Mouse (Mus musculus): ENCODE results near the gene Cacna1b.

The Cacna1b gene

DNA sequence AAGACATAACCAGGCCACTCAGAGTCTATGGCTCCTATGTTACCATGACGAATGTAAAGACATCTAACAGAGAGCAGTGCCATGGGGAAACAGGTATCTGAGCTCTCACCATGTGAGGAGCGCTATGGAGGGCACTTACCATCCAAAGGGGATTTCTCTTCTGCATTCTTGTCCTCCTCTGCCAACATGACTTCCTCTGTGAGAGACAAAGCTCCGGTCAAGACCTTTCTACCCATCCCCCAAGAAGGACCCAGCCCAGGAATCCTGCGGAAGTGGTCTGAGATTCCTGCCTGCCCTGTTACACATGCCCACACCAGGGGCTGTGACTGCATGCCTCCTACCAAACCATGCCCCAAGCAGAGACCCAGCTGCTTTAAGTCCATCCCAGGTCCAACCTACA lies 44.0 kb downstream of the Cacna1b start:
- DNase-seq, result no peak

DNA sequence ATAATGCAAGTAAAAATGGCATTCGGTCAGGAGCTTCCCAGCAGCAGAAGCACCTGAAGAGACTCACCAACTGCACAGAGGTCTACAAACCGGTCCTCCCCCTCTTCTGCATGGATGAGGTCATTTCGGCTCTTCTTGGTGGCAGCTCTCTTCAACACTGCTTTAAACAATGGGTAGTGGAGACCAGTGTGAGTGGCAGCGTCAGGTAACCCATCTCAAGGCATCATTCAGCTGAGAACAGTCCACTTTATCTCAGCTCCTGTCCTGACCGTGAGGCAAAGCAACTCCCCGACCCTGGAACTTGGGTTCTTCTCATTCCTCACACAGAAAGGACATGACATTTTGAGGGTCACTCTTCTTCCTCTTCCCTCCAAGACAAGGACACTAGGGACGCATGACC lies 45.0 kb downstream of the Cacna1b start:
- no peak for DNase-seq

DNA sequence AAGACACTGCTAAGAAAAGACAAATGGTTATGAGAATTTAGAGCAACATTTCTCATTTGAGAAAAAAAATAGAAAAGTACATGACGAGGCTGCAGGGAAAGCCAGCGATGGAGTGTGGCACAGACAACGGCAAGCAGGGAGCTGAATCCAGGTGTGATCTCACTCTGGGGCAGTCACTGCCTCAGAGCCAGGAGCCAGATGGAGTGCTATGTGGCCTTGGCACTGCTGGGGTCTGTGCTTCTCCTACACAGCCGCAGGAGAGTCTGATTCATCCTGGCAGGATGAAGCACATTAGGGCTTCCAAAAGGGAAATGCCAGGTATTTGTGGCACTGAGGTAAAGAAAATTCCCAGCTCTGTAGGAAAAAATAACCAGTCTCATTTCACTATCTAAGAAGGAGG lies 45.5 kb downstream of the Cacna1b start:
- peak; percentile 43 to 58 for DNase-seq

DNA sequence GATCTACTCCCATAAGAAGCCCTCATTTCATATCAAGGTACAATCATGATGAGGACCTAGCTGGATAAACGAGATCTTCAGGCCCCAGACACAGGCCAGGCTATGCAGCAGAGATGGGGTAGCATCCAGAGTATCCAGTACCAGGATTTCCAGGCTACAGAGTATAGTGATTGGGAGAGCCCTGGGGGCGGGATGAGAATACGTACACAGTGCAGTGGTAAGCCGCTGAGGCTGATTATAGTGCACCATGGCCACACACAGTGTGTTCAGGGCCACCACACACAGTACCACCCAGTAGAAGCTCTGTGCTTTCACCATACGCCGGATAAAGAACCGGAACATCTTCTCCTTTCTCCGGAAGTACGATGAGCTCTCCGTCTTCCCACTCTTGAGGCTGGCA lies 57.0 kb downstream of the Cacna1b start:
- no peak for DNase-seq

DNA sequence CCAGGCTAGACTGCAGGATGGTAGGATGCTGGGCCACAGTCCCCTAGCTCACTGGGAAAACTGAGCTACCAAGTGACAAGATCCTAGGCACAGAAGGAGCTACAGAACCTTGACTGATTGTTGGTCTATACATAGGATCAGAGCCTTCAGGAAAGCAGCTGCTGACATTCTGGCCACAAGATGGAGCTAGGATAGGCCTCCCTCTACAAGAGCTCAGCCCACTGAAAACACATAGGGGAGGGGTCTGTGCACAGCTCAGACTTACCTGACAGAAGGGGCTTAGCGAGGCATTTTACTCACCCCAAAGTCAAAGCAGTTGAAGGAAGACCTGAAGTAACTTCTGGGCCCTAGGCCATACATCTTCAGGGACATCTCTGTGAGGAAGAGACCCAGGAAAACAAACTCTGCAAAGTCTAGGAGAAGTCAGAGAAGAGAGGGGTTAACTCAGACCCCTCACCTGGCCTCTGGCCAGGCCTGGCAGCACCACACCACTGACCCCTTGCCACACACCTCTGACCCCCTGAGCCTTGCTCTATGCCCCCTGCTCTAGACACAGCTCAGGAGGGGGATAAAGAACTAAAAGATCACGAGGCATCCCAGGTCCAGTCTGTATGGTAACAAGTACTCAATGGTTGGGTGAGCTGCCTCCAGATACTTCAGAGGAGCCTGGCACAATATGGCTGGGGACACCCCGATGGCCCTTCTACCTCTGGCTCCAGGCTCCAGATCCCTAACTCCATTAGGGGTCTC lies 60.6 kb downstream of the Cacna1b start:
- no peak for DNase-seq

DNA sequence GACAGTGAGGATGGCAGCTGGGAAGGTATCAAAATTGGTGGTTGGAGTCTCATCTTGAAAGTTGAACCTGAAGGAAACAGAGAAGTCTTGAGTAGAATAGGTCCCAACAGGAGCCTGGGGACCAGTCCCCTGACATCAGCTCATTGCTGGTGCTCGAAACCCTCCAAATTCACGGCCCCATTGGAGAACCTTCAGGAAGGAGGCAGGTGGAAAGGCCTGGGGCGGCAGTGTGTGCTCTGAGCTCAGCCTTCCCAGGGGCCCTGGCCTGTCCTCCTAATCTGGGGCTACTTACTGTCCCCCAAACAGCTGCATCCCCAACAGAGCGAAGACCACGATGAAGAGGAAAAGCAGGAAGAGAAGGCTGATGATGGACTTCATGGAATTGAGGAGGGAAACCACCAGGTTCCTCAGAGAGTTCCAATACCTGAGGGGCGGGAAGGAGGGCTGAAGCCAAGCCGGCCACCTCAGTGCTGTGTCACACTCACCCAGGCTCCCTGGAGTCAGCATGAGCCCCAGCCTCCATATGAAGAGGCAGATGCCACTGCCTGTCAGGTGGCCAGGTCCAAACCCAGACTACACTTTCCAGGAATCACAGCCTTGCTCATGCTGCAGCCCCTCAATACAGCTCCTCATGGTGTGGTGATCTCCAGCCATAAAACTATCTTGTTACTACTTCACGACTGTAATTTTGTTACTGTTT lies 65.5 kb downstream of the Cacna1b start:
- DNase-seq, result no peak

DNA sequence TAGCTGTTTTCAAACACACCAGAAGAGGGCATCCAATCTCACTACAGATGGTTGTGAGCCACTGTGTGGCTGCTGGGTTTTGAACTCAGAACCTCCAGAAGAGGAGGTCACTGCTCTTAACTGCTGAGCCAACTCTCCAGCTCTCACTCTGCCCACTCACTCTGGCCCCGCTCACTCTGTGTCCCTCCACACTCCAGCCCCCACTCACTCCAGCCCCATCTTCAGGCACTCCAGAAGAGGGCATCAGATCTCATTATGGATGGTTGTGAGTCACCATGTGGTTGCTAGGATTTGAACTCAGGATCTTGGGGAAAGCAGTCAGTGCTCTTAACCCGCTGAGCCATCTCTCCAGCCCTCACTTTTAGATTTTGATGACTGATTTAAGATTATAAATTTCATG lies 70.6 kb downstream of the Cacna1b start:
- no peak for DNase-seq

DNA sequence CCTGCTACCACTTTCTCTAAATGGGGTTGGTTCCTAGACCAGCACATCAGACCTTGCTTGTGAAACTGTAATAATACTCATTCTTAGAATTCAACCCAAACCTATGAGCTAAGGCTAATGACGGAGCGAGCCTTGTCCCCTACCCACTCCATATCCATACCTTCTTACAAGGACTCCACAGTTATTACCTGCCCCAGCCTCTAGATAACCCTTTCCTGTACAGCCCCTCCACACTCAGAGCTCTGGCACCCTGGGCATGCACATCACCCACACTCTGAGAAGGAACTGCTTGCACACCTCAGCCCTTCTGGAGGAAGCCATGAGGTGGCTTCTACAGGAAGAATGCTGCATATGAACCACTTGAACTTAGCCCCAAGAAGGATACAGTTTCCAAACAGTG lies 72.6 kb downstream of the Cacna1b start:
- peak in 1 of 2 experiments; percentile 0 for DNase-seq

DNA sequence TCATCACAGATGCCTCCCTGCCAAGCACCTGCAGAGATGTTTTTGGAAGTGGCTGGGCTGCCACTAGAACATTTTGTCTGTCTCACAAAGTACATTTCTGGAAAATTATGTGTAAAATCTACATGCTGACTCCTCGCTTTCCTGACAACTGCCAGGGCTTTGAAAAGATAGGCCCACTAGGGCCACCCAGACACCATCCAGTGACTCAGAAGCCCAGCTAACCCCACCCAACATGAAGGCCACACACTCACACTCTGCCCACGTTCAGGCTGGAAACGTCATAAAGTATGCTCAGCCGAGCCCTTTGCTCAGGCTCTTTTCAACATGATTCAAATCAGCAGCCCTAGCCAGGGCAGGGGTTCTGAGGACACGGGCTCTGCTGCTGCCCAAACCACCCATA lies 77.6 kb downstream of the Cacna1b start:
- no peak for DNase-seq

DNA sequence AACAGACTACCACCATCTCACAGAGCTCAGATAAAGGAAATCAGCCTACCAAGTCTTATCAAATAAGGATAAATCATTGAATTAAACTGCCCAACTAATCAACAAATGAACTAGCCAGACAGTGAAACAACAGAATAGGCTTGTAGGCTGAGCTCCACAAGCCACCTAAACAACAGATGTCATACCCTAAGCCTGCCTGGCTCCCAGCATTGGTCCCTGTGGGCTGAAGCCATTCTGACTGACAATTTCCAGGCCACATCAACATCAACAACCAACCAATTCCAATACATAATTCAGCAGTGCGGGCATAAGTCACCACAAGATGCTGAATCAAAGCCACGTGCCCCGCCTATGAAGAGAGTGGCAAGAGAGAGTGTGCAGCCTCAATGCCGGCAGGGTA lies 78.2 kb downstream of the Cacna1b start:
- peak in 1 of 2 experiments; percentile 28 for DNase-seq

DNA sequence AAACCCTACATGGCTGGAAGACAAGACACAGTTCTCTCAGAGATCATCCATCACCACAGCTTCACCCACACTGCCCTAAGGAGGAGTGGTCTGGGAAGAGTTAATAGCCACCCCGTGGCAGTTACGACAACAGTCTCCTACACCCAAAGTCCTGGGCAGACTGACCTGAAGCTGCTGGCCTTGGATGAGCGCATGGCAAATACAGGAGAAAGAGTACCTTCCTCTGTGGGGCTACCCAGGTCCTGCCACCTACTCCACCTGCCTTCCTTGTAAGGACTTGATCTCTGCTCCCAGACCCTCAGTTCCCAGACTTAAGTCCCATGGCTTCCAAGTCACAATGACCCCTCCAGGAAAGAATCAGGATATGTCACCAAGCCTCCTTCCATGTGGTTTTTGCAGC lies 79.7 kb downstream of the Cacna1b start:
- no peak for DNase-seq

DNA sequence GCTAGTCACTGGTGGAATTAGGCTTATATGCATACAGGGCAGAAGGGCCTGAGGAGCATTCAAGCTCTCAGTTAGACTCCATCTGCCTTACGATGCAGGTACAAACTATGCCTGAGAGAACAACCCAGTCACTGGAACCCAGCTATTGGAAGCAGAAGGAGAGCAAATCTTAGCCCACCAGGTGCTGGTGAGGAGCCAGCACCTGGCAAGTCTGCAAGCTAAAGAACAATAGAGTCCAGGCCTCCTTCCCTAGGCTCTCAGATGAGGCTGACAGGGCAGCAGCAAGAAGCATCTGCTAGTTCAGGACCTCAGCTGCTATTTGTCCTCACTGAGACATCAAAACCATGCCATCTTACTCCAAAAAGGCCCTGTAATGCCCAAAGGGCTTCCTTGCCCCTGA lies 82.2 kb downstream of the Cacna1b start:
- peak; percentile 67 to 80 for DNase-seq

DNA sequence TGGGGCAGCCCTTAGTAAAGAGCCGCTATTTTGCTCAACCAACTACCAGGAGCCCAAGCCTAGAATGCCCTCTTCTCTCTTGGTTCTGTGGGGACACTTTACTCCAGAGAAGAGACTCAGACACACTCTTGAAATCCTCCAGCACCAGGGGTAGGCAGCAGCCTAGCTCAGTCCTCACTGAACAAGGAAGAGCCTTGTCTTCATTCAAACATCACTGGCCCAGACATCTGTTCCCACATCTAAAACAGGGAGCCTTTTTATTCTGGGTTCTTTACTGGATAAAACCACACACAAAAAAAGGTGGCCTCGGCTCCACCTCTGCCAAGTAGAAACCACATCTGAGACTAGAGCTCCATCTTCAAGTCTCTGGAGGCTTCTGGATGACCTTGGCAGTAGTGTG lies 82.8 kb downstream of the Cacna1b start:
- no peak for DNase-seq

DNA sequence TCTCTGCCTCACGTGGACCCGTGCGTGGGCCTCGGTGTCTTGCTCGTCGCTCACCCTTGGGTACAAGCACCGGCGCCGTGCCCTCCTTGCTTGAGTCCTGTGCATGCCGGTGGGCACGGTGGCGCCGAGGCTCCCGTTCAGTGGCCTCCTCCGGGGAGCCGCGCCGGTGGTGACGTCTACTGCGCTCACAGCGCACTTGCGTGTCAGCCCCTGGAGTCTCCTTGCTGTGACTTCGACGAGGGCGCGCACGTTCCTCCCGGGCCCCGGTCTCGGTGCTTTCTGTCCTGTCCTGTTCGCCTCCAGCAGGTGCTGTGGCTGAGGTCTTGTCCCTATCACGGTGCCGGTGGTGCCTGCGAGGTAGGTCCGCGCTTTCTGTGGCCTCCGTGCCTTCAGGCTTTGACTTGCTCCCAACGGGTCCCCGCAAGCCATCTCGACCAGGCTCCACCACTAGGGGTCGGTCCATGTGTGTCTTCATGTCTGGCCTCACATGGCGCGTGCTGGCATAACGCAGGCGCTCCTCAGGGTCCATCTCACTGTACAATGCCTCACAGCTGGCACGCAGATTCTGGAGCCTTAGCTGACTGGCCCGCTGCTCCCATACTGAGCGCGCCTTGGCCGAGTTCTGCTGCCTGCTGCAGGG lies 83.8 kb downstream of the Cacna1b start:
- peak; percentile 64 to 76 for DNase-seq

DNA sequence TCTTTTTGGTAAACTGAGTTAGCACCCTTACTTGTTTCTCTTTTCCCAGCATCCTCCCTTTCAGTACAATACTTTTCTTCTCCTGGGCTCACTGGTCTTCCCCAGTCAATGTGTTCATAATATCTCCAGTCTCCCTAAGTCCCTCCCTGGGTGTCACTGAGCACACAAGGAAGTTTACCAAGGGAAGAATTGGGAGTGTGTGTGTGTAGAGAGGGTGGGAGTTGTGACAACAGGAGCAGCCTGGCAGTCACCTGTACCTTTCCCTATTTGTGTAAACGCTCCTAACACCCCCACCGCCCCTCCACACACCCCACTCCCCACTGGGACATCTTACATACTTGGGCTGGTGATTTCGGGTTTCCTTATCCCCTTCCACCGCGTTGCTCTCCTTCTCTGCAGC lies 84.4 kb downstream of the Cacna1b start:
- DNase-seq, result no peak

DNA sequence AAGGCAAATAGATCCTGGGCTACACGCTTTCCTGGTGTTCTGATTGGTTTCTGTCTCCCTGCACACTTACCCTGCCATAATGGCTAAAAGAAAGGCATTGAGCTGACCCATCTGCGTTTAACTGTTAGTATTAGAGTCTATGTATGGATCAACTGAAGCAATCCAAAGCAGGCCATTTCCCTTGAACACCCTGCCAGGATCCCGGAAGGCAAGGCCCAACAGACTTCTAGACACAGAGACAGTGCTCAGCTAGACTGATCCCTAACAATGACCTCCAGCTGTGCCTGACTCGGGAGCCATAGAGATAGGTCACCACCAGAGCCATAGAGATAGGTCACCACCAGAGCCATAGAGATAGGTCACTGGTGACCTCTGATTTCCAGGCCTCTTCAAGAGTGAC lies 84.8 kb downstream of the Cacna1b start:
- DNase-seq, result no peak

DNA sequence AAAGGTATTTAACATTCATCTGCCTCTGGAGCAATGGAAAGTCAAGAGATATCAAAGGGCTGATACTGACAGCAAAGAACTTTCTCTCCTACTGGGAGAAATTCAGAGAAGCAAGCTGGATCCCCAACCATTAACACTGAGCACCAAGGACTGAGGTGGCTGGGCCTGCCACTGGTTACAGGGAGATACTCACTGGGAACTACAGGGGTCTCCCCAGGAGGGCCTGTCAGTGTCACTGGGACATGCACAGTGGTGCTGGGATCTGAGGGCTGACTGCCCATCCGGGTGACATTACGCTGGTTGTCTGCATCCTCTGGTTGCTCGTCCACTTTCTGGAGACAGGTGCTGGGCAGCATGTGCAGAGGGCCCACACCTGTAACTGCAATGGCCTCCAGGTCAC lies 85.3 kb downstream of the Cacna1b start:
- no peak for DNase-seq

DNA sequence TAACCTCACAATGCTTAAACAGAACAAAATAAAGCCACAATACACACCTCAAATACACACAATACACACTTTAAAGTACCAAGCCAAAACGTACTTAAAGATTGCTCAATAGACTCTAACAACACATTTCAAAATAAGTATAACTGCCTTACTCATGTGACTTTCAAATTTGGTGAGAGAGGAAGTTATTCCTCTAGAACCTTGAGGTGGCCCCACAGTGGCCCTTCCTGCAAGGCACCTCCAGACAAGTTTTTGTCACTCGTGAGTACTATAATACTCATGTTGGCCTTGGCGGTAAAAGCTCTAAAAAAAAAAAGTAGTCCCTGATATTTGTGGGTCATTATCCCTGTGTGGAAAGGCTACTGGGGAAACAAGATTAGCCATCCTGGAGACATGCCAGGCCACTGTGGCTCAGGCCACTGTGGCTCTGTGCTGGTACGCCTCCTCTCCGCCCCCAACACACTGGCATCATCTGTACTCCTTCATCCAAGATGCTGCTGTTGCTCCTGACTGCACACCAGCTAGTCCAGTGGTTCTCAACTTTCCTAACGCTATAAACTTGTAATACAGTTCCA lies 88.4 kb downstream of the Cacna1b start:
- peak in 1 of 2 experiments; percentile 26 for DNase-seq

DNA sequence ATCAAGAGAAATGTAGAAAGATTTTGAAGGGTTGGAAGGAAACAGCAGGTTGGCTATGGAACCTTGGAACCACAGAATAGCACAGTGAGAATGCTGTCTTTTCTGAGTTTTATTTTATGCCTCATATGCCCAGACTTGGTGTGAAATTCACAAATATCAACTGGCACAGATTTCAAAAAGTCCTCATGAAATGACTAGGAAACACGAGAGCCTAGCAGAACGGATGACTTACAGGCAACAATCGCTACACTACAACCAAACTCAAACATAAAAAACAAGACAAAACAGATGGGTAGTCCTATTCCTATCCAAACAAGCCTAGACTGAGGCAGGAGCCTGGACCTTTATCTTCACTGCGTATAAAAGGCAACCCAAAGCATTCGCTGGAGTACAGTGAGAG lies 94.4 kb downstream of the Cacna1b start:
- no peak for DNase-seq

DNA sequence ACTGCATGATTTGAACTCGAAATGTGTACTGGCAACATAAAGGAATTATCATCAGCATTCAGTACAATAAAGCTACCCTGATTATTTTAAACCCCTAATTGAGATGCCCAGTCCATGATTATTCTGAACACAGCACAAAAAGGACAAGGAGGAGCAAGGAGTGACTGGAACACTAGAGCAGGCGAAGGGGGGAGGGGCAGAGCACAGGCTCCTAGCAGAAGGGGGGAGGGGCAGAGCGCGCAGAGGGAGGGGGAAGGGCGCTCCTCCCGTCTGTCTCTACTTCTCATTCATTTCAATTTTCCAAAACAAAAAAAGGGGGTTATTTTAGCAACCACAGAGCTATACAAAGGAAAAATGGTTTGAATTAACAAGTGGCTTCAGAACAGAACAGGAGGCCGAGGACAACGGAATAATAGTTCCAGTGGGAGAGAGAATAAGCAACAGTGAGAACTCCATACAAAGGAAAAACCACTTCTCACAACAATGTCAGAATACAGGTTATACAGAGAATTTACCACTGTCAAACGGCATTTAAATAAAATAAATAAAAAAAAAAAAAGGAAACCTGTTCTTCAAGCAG lies 98.2 kb downstream of the Cacna1b start:
- peak; percentile 52 to 76 for DNase-seq

DNA sequence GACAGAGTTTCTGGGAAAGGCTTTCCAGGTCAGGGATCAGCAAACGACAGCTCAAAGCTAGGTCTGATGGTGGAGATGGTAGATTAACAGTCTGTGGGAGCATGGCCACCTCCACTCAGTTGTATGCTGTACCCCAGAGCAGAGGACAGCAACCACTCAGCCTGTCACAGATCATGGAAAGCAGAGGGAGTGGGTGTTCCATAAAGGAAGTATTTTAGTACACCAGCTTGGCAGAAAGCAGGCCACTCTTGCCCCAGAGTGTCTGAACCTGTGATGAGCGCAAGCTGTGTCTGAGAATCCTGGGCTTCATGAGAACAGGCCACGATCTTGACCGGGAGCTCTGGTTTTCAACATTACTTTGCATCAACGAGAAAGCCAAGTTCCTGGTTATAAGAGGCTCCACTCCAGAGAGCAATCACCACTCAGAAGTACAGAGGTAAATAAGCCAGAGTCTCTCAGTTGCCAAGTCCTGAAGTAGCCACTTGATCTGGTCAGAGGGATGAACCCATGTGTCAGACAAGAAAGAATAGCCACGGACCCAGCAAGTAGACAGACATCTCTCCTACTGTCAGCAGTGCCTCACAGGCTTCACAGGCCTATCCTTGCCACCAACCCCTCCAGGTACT lies 103.7 kb downstream of the Cacna1b start:
- DNase-seq, result no peak

DNA sequence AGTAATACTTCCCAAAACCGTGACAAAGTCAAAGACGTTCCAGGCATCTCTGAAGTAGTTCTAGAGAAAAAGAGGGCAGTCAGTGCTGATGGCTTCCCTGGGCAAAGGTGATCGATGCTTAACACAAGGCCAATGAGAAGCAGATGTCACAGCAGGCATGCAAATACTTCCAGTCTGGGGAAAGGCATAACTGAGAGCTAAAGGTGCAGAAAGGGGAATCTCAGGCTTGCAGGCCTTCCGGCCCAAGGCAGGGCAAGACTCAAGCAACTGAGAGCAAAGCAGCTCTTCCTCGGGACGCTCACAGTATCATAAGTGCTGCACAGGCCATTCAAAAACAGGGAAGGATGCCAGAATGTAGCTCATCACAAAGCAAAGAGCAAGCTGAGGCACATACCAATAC lies 114.4 kb downstream of the Cacna1b start:
- DNase-seq, result no peak
